Mouse (Mus musculus) heart, adult 2 months (tissue): ENCODE results near the gene Slc22a12.

ENCODE experiments used
- CTCF ChIP-seq: fragments of 200-600 bp; IDR thresholded peaks from 2 replicates; pipeline ENCODE4 v1.8.1; 2022; ENCODE audit warnings: antibody characterized with exemption, mild to moderate bottlenecking, moderate library complexity
- EP300 ChIP-seq: fragments of 200-500 bp; IDR thresholded peaks from 2 replicates; pipeline ENCODE4 v1.6.1; 2011; ENCODE audit warnings: low read depth, low read length, control low read depth; ENCODE audit not compliant: insufficient read depth
- POLR2A ChIP-seq: fragments of 200-500 bp; IDR thresholded peaks from 2 replicates; pipeline ENCODE4 v1.6.1; 2011; ENCODE audit warnings: mild to moderate bottlenecking, low read depth, low read length, control low read depth; ENCODE audit not compliant: insufficient read depth

- no peak for TF ChIP-seq CTCF
- no peak for TF ChIP-seq POLR2A
- no peak for TF ChIP-seq EP300
Measured at GRCm38 (mm10) chr19:6539592-6539991, 3.2 kb downstream of the Slc22a12 start.
